Mouse (Mus musculus): ENCODE results near the gene Lrrc7. TPM values are rescaled to one million over a fixed set of nuclear protein-coding genes. Genes with fewer than 3 reads are reported as not detected.

Lrrc7 gene
- polyA plus RNA-seq, 1 experiment = not detected

DNA sequence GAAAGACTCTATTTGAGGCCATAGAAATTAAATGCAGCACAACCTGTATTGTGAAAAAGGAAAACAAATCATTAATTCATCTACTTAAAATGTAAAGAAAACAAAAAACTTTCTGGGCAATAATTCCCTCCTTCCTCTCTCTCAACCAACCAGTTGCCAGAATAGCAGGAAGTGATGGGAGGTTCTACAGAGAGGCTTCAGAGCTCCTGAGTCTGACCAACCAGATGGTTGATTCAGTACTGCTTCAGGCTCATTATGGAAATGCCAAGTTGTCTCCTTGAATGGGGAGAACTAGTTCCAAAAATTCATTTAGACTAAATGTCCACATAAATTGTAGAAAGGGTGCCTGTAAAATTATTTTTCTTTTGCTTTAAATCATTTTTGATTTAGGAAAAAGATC is 231.9 kb downstream of the Lrrc7 start:
- no peak overlapping the region for H3ac ChIP-seq (ENCODE audit: control insufficient read depth, insufficient read length)
- no peaks in the 10 kb centered on the region for H3K79me2 ChIP-seq (ENCODE audit: control insufficient read depth, insufficient read depth)

DNA sequence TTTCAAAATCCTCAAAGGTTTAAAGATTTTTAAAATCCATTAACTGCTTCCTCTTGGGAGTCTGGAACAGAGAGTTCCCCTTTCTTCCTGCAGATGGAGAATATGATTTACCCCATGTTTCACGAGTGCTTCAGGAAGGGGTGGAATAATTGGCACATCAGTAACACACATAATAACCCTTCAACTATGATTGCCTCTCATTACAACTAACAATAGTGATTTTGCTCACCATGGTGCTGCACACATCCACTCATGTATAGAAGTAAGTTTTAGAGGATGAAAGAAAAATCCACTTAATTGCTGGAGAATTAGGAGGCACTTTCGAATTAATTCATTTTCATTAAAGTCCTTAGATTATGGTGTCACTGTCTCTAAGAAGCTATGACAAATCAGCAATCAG is 251.6 kb downstream of the Lrrc7 start:
- Histone ChIP-seq H3K4me3 (no peak overlapping the region), H3K27me3 (ENCODE audit: control insufficient read depth, insufficient read depth, insufficient read length) (no peaks in the 10 kb centered on the region), H3K36me3 (ENCODE audit: control insufficient read depth, insufficient read depth) (no peaks in the 10 kb centered on the region), H3ac (ENCODE audit: control insufficient read depth, insufficient read length) (no peak overlapping the region), H3K79me2 (ENCODE audit: control insufficient read depth, insufficient read depth) (no peaks in the 10 kb centered on the region), H3K4me2 (ENCODE audit: low read depth) (no peak overlapping the region)
- TF ChIP-seq E2F4 (IDR thresholded peaks at IDR 0.05; ENCODE audit: insufficient read depth) = no peak
- TF ChIP-seq SRF (IDR thresholded peaks at IDR 0.05; ENCODE audit: control insufficient read depth, insufficient read length, low read depth) = no peak
- TF ChIP-seq CEBPB (IDR thresholded peaks at IDR 0.05; ENCODE audit: insufficient read depth, poor library complexity, severe bottlenecking) = no peak
- TF ChIP-seq TCF3 (IDR thresholded peaks at IDR 0.05; ENCODE audit: insufficient read length, low read depth) = no peak
- TF ChIP-seq MAX (IDR thresholded peaks at IDR 0.05; ENCODE audit: low read depth) = no peak
- TF ChIP-seq USF1 (IDR thresholded peaks at IDR 0.05; ENCODE audit: low read depth) = no peak
- TF ChIP-seq REST (IDR thresholded peaks at IDR 0.05; ENCODE audit: insufficient read depth, insufficient read length) = no peak
- no peak for TF ChIP-seq MYOD1 (IDR thresholded peaks at IDR 0.05; ENCODE audit: control insufficient read depth in 1 of 3, insufficient read length in 2 of 3, low read depth in 2 of 3)
- no peak for TF ChIP-seq POLR2A (IDR thresholded peaks at IDR 0.05; ENCODE audit: insufficient read length, low read depth)
- no peak for TF ChIP-seq TCF12 (IDR thresholded peaks at IDR 0.05; ENCODE audit: insufficient read depth, poor library complexity, severe bottlenecking)
- no peak for TF ChIP-seq MYOG (IDR thresholded peaks at IDR 0.05; ENCODE audit: control insufficient read depth in 1 of 3, insufficient read depth in 1 of 3, insufficient read length in 2 of 3, low read depth in 2 of 3)
- TF ChIP-seq POLR2AphosphoS2 (IDR thresholded peaks at IDR 0.05; ENCODE audit: insufficient read length, low read depth) = no peak

More for the DNA sequence above, 231.9 kb downstream of the Lrrc7 start:
- Histone ChIP-seq H3K36me3 (ENCODE audit: control insufficient read depth, insufficient read depth) (no peaks in the 10 kb centered on the region), H3K27me3 (ENCODE audit: control insufficient read depth, insufficient read depth, insufficient read length) (no peaks in the 10 kb centered on the region), H3K4me2 (ENCODE audit: low read depth) (no peak overlapping the region), H3K4me3 (no peak overlapping the region)
- TF ChIP-seq TCF12 (IDR thresholded peaks at IDR 0.05; ENCODE audit: insufficient read depth, poor library complexity, severe bottlenecking) (no peak), MYOG (IDR thresholded peaks at IDR 0.05; ENCODE audit: control insufficient read depth in 1 of 3, insufficient read depth in 1 of 3, insufficient read length in 2 of 3, low read depth in 2 of 3) (no peak), REST (IDR thresholded peaks at IDR 0.05; ENCODE audit: insufficient read depth, insufficient read length) (no peak), MYOD1 (IDR thresholded peaks at IDR 0.05; ENCODE audit: control insufficient read depth in 1 of 3, insufficient read length in 2 of 3, low read depth in 2 of 3) (no peak), CEBPB (IDR thresholded peaks at IDR 0.05; ENCODE audit: insufficient read depth, poor library complexity, severe bottlenecking) (no peak), MAX (IDR thresholded peaks at IDR 0.05; ENCODE audit: low read depth) (no peak), E2F4 (IDR thresholded peaks at IDR 0.05; ENCODE audit: insufficient read depth) (no peak), TCF3 (IDR thresholded peaks at IDR 0.05; ENCODE audit: insufficient read length, low read depth) (no peak)

DNA sequence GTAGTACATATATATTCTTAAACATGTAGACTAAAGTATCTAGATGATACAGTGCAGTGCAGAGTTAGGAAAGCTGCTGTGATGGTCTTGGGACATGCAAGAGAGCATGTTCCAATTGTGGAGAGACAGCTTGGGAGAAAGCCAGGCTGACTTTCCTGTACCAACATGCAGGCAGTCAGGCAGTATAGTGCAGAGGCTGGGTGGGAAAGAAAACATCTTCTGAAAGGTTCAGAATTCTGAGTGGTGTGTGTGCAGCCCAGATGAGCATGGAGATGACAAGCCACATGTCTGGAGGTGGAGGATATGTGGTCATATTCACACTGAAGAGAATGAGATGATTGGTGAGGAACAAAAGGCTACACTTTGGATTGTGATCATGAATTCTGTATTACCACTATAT is 254.6 kb downstream of the Lrrc7 start:
- TF ChIP-seq TCF3 (IDR thresholded peaks at IDR 0.05; ENCODE audit: insufficient read length, low read depth) (no peak), REST (IDR thresholded peaks at IDR 0.05; ENCODE audit: insufficient read depth, insufficient read length) (no peak), POLR2AphosphoS2 (IDR thresholded peaks at IDR 0.05; ENCODE audit: insufficient read length, low read depth) (no peak), USF1 (IDR thresholded peaks at IDR 0.05; ENCODE audit: low read depth) (no peak), POLR2A (IDR thresholded peaks at IDR 0.05; ENCODE audit: insufficient read length, low read depth) (no peak), MYOG (IDR thresholded peaks at IDR 0.05; ENCODE audit: control insufficient read depth in 1 of 3, insufficient read depth in 1 of 3, insufficient read length in 2 of 3, low read depth in 2 of 3) (no peak), CEBPB (IDR thresholded peaks at IDR 0.05; ENCODE audit: insufficient read depth, poor library complexity, severe bottlenecking) (no peak), SRF (IDR thresholded peaks at IDR 0.05; ENCODE audit: control insufficient read depth, insufficient read length, low read depth) (no peak), TCF12 (IDR thresholded peaks at IDR 0.05; ENCODE audit: insufficient read depth, poor library complexity, severe bottlenecking) (no peak), MAX (IDR thresholded peaks at IDR 0.05; ENCODE audit: low read depth) (no peak), MYOD1 (IDR thresholded peaks at IDR 0.05; ENCODE audit: control insufficient read depth in 1 of 3, insufficient read length in 2 of 3, low read depth in 2 of 3) (no peak), E2F4 (IDR thresholded peaks at IDR 0.05; ENCODE audit: insufficient read depth) (no peak)
- H3K36me3 ChIP-seq (ENCODE audit: control insufficient read depth, insufficient read depth) = no peaks in the 10 kb centered on the region
- no peak overlapping the region for H3K4me3 ChIP-seq
- H3K79me2 ChIP-seq (ENCODE audit: control insufficient read depth, insufficient read depth) = no peaks in the 10 kb centered on the region
- H3ac ChIP-seq (ENCODE audit: control insufficient read depth, insufficient read length) = no peak overlapping the region
- H3K4me2 ChIP-seq (ENCODE audit: low read depth) = no peak overlapping the region
- no peaks in the 10 kb centered on the region for H3K27me3 ChIP-seq (ENCODE audit: control insufficient read depth, insufficient read depth, insufficient read length)

DNA sequence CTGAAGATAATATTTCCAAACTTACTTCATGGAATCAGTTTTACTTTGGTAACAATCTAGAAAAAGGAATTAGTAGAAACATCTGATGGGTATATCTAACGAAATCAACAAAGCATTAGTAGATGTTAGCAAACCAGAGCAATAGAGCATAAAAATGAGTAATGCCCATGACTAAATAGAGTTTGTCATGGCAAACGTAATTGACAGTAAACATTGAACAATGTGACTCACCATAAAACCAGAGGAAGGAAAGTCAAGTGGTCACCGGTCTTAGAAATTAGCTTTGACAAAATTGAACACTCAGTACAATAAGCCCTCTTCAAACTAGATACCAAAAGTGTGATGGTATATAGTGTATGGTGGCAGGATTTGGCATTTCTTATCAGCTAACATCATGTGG is 263.3 kb downstream of the Lrrc7 start:
- H3K27me3 ChIP-seq (ENCODE audit: control insufficient read depth, insufficient read depth, insufficient read length) = no peaks in the 10 kb centered on the region
- TF ChIP-seq POLR2AphosphoS2 (IDR thresholded peaks at IDR 0.05; ENCODE audit: insufficient read length, low read depth) (no peak), POLR2A (IDR thresholded peaks at IDR 0.05; ENCODE audit: insufficient read length, low read depth) (no peak), TCF3 (IDR thresholded peaks at IDR 0.05; ENCODE audit: insufficient read length, low read depth) (no peak), TCF12 (IDR thresholded peaks at IDR 0.05; ENCODE audit: insufficient read depth, poor library complexity, severe bottlenecking) (no peak), E2F4 (IDR thresholded peaks at IDR 0.05; ENCODE audit: insufficient read depth) (no peak), SRF (IDR thresholded peaks at IDR 0.05; ENCODE audit: control insufficient read depth, insufficient read length, low read depth) (no peak), MAX (IDR thresholded peaks at IDR 0.05; ENCODE audit: low read depth) (no peak), REST (IDR thresholded peaks at IDR 0.05; ENCODE audit: insufficient read depth, insufficient read length) (no peak), CEBPB (IDR thresholded peaks at IDR 0.05; ENCODE audit: insufficient read depth, poor library complexity, severe bottlenecking) (no peak), USF1 (IDR thresholded peaks at IDR 0.05; ENCODE audit: low read depth) (no peak), MYOD1 (IDR thresholded peaks at IDR 0.05; ENCODE audit: control insufficient read depth in 1 of 3, insufficient read length in 2 of 3, low read depth in 2 of 3) (no peak), MYOG (IDR thresholded peaks at IDR 0.05; ENCODE audit: control insufficient read depth in 1 of 3, insufficient read depth in 1 of 3, insufficient read length in 2 of 3, low read depth in 2 of 3) (no peak)
- no peak overlapping the region for H3K4me3 ChIP-seq
- H3K36me3 ChIP-seq (ENCODE audit: control insufficient read depth, insufficient read depth) = no peaks in the 10 kb centered on the region
- no peak overlapping the region for H3ac ChIP-seq (ENCODE audit: control insufficient read depth, insufficient read length)
- H3K79me2 ChIP-seq (ENCODE audit: control insufficient read depth, insufficient read depth) = no peaks in the 10 kb centered on the region
- no peak overlapping the region for H3K4me2 ChIP-seq (ENCODE audit: low read depth)
